Mouse (Mus musculus) cerebellum, adult 18-20 months (tissue): ENCODE data around the gene Pradc1.
A peak's percentile ranks its signal among the peaks of the same experiment; 100 is the strongest.

Source experiments
- DNase-seq, 2 experiments: peaks; one replicate each; pipeline ENCODE4 v3.0.0; 2021

Pradc1 gene

GRCm38 (mm10) chr6:85451664-85452410 is at the start of gene Pradc1:
Pradc1 (minus strand) TSS chr6:85451970.
- peak; percentile 95 to 99 for DNase-seq

GRCm38 (mm10) chr6:85500416-85500815 is 48.6 kb upstream of the Pradc1 start:
- DNase-seq = peak in 1 of 2 experiments; percentile 36

- DNase-seq = no peak
Observed at GRCm38 (mm10) chr6:85498147-85498546, 46.4 kb upstream of the Pradc1 start.

- peak in 1 of 2 experiments; percentile 32 for DNase-seq
Observed at GRCm38 (mm10) chr6:85496976-85497375, 45.2 kb upstream of the Pradc1 start.

GRCm38 (mm10) chr6:85491606-85492005 is 39.8 kb upstream of the Pradc1 start:
- no peak for DNase-seq

- DNase-seq = no peak
Observed at GRCm38 (mm10) chr6:85490252-85490651, 38.5 kb upstream of the Pradc1 start.

GRCm38 (mm10) chr6:85489717-85490116 is 37.9 kb upstream of the Pradc1 start:
- DNase-seq = no peak

GRCm38 (mm10) chr6:85488510-85488909 is 36.7 kb upstream of the Pradc1 start:
- DNase-seq = no peak

GRCm38 (mm10) chr6:85485738-85486137 is 34.0 kb upstream of the Pradc1 start:
- no peak for DNase-seq

- DNase-seq = peak; percentile 52 to 65
Observed at GRCm38 (mm10) chr6:85483843-85484721, 32.3 kb upstream of the Pradc1 start.

- no peak for DNase-seq
Observed at GRCm38 (mm10) chr6:85480685-85481084, 28.9 kb upstream of the Pradc1 start.

- DNase-seq = no peak
Observed at GRCm38 (mm10) chr6:85479979-85480378, 28.2 kb upstream of the Pradc1 start.

GRCm38 (mm10) chr6:85478416-85478815 is 26.6 kb upstream of the Pradc1 start:
- DNase-seq = no peak

- peak; percentile 32 to 51 for DNase-seq
Observed at GRCm38 (mm10) chr6:85477366-85477917, 25.7 kb upstream of the Pradc1 start.

- DNase-seq = no peak
Observed at GRCm38 (mm10) chr6:85475581-85475980, 23.8 kb upstream of the Pradc1 start.

GRCm38 (mm10) chr6:85472542-85472941 is 20.8 kb upstream of the Pradc1 start:
- no peak for DNase-seq

- no peak for DNase-seq
Observed at GRCm38 (mm10) chr6:85471962-85472361, 20.2 kb upstream of the Pradc1 start.

GRCm38 (mm10) chr6:85469660-85470430 is 18.1 kb upstream of the Pradc1 start:
- no peak for DNase-seq

- DNase-seq = peak in 1 of 2 experiments; percentile 43
Observed at GRCm38 (mm10) chr6:85465381-85465780, 13.6 kb upstream of the Pradc1 start.

GRCm38 (mm10) chr6:85459621-85460020 is 7.9 kb upstream of the Pradc1 start:
- DNase-seq = no peak

- no peak for DNase-seq
Observed at GRCm38 (mm10) chr6:85452816-85453215, 1.0 kb upstream of the Pradc1 start.

- no peak for DNase-seq
Observed at GRCm38 (mm10) chr6:85452411-85452665, 568 bp upstream of the Pradc1 start.
